Mouse (Mus musculus) heart, postnatal 10 days (tissue): ENCODE measurements around the gene Foxp1. TPM values are rescaled to one million over a fixed set of nuclear protein-coding genes. Genes with fewer than 3 reads are reported as not detected.

Source experiments
- DNase-seq, 2 experiments: peaks; one replicate each; pipeline ENCODE4 v3.0.0; 2021
- intact Hi-C: fragments of 180-260 bp; cut with DNase I; formaldehyde crosslinking; loops from one replicate; pipeline ENCODE4 v1.15.1; 2025
- total RNA-seq, 2 experiments: library from RNA; stranded (reverse); gene quantifications; 2 replicates each; pipeline ENCODE4 v1.2.3; 2021

Gene Foxp1
- total RNA-seq, 2 experiments from 2014 or later: 52.4 to 60.6 TPM

DNA sequence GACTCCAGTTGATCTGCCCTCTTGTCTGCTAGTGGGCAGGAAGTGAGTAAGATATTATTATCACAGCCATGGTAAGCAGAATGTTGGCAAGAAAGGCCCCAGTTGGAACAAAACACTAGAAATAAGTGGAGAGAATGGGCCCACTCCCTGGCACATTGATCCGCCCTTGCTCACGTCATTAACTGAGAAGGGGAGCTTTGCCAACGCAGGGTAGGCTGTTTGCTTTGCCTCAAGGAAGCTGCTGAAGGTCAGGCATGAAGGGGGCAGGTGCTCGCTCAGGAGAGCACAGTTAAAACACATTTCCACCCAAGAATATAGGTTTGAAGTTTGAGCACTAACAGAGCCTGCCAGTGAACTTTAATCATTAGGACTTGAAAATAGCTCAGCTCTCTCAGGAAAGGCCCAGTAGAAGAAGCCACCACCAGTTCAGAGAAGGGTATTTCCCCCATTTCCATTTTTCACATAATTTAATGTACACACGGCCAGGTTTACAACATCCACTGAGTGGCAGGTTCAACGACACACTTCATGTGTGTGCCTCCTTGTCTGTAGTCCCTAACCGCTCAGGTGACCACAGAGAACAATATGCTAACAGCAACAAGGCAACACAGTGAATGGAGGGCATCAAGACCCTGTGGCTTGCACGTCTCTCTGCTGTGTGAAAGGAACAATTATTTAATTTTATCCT is 350.5 kb downstream of the Foxp1 start:
- no peak for DNase-seq
- intact Hi-C loops: no loop called here

DNA sequence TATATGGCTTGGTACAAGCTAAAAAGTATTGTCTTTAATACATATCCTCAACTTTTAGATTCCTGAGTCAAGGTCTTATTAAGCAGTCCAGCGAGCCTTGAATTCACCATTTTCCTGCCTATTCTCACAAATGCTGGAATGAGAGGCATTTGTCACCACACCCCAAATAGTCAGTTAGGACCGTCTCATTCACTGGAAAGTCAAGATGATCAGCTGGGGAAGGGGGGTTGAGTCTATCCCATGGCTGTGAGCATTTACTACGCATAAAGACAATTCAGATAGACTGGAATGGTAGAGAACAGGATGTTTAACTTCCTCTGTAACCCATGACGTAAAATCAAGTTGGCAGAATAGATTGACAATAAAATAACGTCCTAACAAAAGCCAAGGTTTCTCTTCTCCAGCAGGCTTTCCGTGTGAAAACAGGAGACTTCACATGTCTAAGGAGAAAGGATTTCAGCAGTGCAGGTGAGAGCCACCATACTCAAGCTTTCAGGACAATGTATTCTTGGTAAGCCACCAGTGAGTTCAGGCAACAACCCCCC is 351.2 kb downstream of the Foxp1 start:
- no peak for DNase-seq
- intact Hi-C loops: no loop called here

DNA sequence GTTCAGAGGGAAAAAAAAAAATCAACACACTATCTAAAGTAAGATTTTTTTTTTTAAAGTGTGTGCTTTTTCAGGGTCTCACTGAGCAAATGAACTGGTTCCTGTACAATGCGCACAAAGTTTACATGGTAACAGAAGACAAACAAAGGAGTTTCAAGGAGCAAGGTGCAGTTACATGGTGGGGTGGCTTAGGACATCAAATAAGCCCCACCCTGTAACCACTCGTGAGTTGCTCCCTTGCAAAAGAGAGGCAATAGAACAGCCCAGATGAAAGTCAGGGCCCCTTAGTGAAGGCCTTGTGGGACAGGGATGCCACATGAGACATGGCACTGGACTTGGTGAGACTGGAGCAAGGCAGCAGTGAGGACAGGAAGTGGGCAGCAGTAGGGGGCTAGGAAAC is 353.8 kb downstream of the Foxp1 start:
- intact Hi-C loops: loop anchor here (5.0 kb wide), 1 partner anchor 34 kb away; no protein-coding TSS in a partner anchor
- no peak for DNase-seq

DNA sequence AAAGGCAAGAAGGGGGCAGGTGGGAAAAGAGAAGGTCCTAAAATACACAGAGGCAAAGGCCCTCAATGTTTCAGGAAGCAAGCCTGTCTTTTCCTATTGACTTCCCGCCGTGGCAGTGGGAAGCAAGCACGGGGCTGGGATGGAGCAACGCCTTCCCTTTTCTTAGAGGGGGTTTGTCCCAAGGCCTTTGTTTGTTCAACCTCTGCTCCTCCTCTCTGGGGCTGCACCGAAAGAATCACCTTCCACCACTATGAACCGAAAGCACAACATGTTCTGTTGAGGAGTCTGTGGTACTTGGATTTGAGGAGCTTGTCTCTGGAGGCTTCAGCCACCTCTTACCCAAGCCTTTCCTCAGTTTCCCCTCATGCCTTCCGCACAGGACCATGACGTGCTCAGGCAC is 355.5 kb downstream of the Foxp1 start:
- no peak for DNase-seq
- intact Hi-C loops: loop anchor here (5.0 kb wide), 1 partner anchor 35 kb away; no protein-coding TSS in a partner anchor

DNA sequence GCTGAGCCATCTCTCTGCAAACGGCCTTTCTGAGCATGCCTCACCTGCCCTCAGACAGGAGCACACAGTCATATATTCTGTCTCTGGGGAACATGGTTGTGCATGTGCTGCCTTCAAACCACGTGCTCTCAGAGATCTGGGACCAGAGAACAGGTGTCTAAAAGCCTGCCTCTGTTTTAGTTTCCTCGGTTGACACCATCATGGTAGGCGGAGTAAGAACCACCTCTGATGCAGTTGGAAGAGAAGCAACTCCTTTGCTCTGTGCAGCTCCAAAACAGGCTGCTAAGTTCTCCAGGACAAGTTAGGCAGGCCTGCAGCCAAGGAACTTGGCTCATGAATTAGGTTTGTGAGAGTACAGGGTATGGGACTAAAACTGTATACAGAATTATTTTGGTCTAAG is 356.4 kb downstream of the Foxp1 start:
- intact Hi-C loops: loop anchor here (5.0 kb wide), 1 partner anchor 36 kb away; no protein-coding TSS in a partner anchor
- DNase-seq: peak; percentile 49 to 64

DNA sequence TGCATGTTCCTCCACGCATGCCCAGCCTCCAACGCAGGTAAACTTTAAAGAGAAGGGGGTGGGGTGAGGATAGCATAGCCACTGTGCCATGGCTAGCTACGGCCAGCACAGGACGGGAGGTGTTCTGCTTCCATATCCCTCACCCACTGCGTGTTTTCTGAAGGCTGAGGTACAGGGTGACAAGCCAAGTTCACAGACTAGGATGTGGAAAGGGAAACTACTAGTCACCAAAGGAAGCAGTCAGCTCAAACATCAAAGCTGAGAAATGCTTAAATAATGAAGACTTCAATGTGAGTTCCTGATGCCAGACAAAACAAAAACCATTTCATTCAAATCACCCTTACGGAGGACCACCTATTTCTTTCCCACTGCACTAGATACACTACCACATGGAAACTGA is 357.8 kb downstream of the Foxp1 start:
- intact Hi-C loops: loop anchor here (5.0 kb wide), 1 partner anchor 38 kb away; no protein-coding TSS in a partner anchor
- DNase-seq: no peak

DNA sequence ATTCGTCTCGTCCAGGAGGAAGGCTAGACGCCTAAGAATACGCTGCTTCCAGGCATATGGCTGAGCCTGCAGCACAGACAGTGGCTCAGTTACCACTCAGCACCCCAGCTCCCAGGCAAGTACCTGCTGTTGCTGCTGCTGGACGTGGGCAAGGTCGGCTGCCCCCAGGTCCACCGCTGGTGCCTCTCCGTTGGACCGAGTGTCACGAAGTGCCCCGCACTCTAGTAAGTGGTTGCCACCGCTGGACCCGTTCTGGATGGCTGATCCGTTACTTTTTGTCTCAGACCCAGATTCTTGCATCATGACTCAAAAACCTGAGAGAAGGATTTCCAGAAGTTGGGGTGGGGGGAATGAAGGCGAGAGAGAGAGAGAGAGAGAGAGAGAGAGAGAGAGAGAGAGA is 359.8 kb downstream of the Foxp1 start:
- intact Hi-C loops: no loop called here
- DNase-seq: no peak

DNA sequence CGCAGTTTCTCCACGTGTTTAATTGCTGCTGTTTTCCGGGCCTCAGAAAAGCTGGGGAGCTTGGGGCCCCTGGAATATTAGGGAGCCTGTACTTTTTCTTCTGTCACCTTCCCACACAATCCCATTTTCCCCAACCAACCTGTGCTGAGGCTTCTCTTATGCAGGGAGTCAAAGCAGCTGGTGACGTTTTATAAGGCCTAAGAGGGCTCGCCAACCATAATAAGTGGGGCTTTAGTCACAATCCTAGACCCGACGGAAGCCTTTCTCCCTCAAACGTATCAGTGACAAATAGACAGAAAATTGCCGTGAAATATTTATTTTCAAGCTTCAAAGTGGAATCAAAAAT is 362.2 kb downstream of the Foxp1 start:
- DNase-seq: no peak
- intact Hi-C loops: no loop called here

DNA sequence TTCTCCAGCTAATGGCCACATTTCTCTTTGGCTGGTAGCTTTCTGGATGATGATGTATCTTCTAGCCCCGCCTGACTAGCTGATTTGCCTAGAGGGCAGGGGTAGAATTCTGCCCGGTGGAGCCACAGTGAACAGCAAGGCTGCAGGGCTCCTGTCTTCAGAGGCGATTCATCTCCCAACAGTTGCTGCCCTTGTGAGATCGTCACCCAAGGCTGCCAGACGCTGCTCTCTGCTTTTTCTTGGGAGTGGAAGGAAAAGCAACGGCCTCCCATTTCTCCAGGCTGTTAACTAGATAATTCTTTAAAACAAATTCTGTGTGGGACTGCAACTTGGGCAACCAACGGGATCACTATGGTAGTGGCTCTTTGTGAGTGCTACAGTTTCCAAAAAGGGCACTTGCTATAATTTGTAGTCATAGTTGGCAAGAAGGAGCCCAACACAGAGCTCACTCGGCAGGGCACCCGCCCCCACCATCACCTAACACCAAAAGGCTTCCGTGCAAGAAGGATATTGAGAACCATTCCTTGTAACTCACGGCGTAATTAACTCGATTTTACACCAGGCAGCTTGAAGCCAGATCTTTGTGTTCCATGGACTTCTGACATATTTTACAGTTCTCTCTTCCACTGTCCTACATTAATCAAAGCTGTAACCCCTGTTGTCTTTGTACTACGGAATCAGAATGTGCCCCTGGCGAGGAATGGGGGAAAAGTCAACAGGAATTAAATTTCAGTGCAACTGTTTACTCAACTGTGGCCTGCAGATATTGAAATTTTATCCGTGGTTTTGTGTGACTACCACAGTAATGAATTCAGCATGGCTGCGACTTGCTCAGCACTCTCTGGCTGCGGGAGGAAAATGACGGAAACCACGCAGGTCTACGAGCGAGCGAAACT is 362.8 kb downstream of the Foxp1 start:
- intact Hi-C loops: no loop called here
- DNase-seq: no peak

DNA sequence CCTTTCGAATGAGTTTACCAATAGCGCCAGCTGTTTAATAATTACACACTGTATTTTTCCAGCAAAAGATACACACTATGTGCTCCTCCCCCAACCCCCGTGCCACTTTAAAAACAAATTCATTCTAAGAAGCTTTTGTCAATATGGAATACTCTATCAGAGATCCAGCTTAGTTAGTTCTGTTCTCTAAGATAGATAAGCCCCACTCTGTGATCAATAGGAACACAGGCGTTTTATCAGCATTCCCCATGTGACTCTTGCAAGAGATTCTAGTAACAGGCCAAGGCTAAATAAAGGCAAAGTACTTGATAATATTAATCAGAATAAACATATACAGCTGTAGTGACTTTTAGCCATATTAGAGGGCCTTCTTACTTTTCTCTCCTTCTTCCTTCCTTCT is 368.8 kb downstream of the Foxp1 start:
- intact Hi-C loops: loop anchor here (1.0 kb wide), 1 partner anchor 20 kb away; no protein-coding TSS in a partner anchor
- DNase-seq: no peak

DNA sequence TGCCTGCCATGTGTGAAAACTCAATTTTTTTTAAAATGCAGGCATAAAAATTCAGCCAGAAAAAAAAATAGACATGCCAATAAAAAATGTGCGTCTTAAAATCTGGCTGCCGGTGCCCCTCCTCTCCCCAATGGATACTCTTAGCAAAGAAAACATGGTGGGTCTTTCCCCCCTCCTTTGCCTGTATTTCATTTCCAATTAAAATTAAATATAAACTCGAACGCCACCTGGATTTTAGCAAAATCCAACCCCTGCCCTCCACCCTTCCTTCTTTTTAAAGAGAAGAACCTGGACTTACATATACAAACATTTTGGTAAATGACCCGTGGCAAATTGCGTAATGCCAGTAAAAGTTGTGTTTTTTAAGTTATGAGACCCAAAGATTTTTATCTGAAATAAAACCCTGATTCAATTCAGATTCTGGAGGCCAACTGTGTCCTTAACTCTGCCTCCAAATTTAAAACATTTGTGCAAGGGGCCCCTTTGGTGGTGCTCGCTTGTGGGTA is 376.1 kb downstream of the Foxp1 start:
- no peak for DNase-seq
- intact Hi-C loops: no loop called here

DNA sequence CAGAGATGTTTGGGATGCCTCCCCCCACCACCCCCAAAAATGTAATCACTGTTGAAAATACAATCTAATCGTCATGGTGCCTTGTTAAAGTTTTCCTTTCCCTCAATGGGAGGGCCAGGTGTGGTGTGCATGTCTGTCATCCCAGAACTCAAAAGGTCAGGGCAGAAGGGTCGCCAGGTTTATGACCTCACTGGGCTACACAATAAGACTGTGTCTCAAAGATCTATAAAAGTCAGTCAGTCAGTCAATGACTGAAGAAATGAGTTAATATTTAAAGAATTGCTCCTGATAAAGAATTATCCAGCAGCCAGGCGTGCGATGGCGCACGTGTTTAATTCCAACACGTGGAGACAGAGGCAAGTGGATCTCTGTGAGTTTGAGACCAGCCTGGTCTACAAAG is 377.5 kb downstream of the Foxp1 start:
- no peak for DNase-seq
- intact Hi-C loops: no loop called here

DNA sequence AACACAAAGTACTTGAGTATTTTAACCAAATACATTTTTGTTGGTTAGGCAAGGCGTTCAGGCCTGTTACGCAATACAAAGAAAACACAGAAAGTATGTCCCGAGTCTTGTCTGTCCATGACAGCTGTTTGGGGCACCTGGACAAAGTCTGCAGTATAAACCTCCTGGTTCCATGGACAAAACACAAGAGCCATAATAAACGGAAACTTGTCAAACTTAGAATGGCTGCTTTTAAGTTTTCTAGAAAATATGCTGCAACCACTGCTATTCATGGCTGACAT is 378.8 kb downstream of the Foxp1 start:
- DNase-seq: no peak
- intact Hi-C loops: no loop called here

DNA sequence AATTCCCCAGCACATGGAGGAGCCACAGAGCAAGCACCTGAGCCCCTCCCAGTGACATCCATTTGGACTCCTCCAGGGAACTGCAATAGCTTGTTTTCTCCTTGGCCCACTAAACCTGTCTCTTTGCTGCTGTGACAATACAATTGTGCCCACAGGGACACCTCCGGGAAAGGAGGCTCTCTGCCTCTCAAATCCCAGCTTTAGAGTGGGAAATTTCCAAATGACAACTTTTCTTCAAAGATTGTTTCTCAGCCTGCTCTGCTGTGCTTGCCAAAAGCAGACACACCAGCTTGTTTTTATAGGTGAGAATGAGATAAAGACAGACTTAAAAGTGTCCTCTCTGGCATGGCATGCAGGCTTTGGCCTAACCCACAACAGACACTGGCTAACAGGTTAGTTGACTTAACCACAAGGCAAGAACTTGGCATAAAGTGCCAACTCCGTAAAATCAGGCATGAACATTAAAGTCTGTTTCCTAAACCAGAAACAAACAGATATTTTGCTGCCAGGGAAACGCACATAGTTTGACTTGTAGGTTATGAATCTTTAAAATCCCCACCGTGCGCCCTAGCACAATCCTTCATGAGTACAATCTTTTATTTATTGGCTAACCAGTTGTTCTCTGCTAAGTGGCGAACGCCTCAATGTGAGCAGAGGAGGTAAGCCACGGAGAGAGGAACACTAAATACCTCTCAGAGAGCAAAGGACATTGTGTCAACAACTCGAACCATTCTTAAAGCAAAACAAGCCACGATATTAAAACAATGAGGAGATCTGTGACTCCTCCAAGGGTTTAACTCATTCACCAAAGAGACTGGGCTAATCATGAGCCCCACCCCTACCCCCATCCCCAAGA is 379.4 kb downstream of the Foxp1 start:
- intact Hi-C loops: no loop called here
- DNase-seq: no peak

DNA sequence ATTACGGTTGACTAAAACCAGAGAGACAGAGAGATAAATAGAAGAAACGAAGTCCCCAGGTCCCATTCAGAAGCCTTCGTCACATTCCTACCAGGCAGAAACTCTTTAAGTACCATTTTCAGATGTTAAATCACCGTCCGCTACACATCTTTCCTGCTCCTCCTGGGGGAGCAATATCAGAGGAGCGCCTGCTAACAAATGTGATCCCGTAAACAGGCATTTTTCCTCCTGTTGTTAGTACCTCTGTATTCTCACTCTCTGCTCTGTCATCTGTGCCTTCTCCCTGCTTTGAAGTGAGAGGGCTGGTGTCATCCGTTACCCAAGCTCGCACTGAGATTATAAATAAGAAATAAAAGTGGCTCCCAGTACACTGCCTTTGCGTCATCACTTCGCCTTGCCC is 384.5 kb downstream of the Foxp1 start:
- intact Hi-C loops: no loop called here
- DNase-seq: no peak

DNA sequence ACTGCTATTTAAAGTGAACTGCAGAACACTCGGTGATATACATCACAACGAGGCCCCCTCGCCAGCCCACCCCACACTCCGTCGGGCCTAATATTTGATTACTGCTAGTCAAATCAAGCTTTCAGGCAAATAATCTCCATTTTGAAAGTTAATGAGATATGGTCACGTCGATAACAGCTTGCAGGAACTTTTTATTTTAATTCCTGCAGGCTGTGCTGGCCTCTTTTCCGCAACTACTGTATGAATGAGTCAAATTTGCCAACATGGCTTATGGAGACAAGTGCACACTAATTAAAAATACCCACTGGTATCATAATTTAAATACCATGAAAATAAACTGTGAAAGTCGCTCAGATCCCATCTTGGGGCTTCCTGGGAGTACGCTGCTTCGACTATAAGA is 385.4 kb downstream of the Foxp1 start:
- intact Hi-C loops: no loop called here
- no peak for DNase-seq

DNA sequence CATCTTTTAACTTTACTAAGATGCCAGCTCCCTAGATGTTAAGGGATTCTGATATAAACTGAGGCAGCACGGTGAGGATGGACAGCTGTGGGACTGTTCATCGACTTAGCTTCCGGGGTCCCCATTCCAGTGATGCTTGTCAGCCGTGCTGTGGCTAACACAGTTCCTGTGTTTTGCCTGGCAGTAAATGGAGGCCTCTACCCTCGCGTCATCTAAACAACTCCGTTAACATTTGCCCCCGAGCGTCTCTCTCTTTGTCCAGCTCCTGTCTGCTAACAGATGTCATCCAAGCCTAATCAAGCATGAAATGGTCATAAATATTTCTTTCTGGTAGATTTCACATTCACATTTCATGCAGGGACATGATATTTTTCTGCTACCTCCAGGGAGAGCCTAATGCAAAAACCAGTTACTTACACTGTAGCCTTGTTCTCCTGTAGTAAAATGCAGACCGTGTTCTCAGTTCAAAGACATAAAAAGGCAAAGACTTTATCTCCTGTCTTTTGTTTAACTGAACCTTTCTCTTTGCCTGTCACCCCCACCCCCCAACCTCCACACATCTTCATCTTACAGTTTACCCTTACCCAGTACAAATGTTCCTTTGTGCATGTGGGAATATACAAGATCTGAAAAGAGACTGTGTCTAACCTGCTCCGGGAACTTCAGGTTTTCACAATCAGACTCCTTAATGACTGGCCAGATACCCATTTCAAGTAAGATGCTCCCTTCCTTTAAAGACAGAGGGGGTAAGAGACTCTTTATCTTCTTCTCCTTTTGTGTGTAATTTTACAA is 386.4 kb downstream of the Foxp1 start:
- intact Hi-C loops: no loop called here

DNA sequence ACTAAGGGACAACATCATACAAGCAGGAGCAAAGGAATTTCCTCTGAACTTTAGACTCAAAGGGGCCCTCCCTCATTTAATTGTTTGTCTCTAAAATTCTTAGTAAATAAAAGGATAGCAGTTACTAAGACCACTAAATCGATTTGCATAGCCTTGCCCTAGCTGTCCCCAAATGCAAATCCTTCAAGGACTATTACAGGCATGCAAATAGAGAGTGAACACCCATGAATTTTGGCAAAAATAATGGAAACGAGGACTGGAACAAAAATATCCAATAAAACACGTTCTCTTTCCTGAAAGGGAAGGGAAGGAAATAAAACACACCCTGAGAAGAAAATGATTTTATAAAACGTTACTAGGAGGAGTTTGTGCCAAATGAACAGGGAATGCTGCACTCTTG is 390.7 kb downstream of the Foxp1 start:
- DNase-seq: no peak
- intact Hi-C loops: no loop called here

More for the DNA sequence above, 386.4 kb downstream of the Foxp1 start:
- DNase-seq: no peak

DNA sequence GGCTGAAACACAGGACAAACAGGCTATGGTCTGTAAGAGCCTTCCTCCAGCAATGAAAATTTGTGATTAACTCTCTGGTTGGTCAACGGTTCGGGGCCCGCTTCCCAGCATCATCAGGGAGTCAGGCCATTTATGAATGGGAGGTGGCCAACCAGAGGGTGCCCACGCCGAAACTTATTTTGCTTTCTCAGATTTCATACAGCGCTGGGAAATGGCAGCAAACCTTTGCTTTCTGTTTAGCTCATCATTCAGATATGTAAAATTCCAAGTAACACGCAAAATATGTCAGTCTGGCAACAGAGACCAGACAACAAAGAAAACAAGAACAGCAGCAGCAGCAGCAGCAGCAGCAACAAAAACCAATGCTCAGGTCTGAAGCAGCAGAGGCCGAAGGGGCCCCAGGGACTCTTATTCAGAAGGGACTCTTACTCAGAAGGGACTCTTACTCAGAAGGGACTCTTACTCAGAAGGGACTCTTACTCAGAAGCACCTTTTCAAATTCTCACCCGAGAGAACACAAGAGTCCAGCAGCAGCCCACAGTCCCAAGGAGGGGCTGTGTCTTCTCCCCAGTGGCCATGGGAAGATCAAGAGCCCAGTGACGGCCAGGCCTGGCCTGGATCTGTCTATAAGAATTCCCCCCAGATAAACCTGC is 391.6 kb downstream of the Foxp1 start:
- peak in 1 of 2 experiments; percentile 16 for DNase-seq
- intact Hi-C loops: no loop called here
